Mouse (Mus musculus) olfactory bulb, adult 2 months (tissue): ENCODE data around the gene Col4a4.

ENCODE experiments used
- CTCF ChIP-seq: fragments of 200-500 bp; IDR thresholded peaks from 2 replicates; pipeline ENCODE4 v1.5.1; 2012; ENCODE audit warnings: low read depth, mild to moderate bottlenecking, low read length, moderate library complexity; ENCODE audit not compliant: insufficient read depth
- POLR2A ChIP-seq: fragments of 200-500 bp; IDR thresholded peaks from 2 replicates; pipeline ENCODE4 v1.6.1; 2012; ENCODE audit warnings: mild to moderate bottlenecking, low read depth, low read length, moderate library complexity; ENCODE audit not compliant: insufficient read depth

- TF ChIP-seq POLR2A (no peak), CTCF (no peak)
Measured at GRCm38 (mm10) chr1:82625474-82625873, 38.8 kb upstream of the Col4a4 start.
